Mouse (Mus musculus): Measurements from ENCODE around the gene Nubp1.

- TF ChIP-seq GATA1 (IDR thresholded peaks at IDR 0.05; ENCODE audit: low read length) = no peak
- TF ChIP-seq TAL1 (IDR thresholded peaks at IDR 0.05; ENCODE audit: low read length) = no peak
Measured at GRCm38 (mm10) chr16:10398755-10399154, 13.0 kb upstream of the Nubp1 start.
